Mouse (Mus musculus) kidney, postnatal 0 days (tissue): Measurements from ENCODE around the gene Tln2. TPM values are rescaled to one million over a fixed set of nuclear protein-coding genes. Genes with fewer than 3 reads are reported as not detected.
A peak's percentile ranks its signal among the peaks of the same experiment; 100 is the strongest.

Experiments used
- ATAC-seq: fragments of 200-750 bp; cut with Nextera tagmentation; replicated peaks from 2 replicates; pipeline ENCODE4 v1.8.0; 2017; ENCODE audit warnings: low read depth, moderate number of reproducible peaks, moderate TSS enrichment, moderate library complexity; ENCODE audit not compliant: low FRiP score
- DNase-seq: peaks from one replicate; pipeline ENCODE4 v3.0.0-alpha.2; 2016; ENCODE audit warnings: low spot score
- H3K27ac ChIP-seq: fragments of 300-500 bp; sonication (generic); 2 replicates; pipeline ENCODE4 v1.5.1; 2014; ENCODE audit warnings: mild to moderate bottlenecking
- H3K27me3 ChIP-seq: fragments of 300-500 bp; sonication (generic); 2 replicates; pipeline ENCODE4 v1.6.1; 2014; ENCODE audit warnings: low read length, mixed read lengths; ENCODE audit not compliant: insufficient read depth
- H3K36me3 ChIP-seq: fragments of 300-500 bp; sonication (generic); 2 replicates; pipeline ENCODE4 v1.6.1; 2014; ENCODE audit warnings: low read length, mixed read lengths; ENCODE audit not compliant: insufficient read depth
- H3K4me1 ChIP-seq: fragments of 300-500 bp; sonication (generic); replicated peaks from 2 replicates; pipeline ENCODE4 v1.6.1; 2014; ENCODE audit warnings: antibody characterized with exemption, low read length, mixed read lengths; ENCODE audit not compliant: insufficient read depth
- H3K4me2 ChIP-seq: fragments of 300-500 bp; sonication (generic); 2 replicates; pipeline ENCODE4 v1.6.1; 2014; ENCODE audit warnings: mild to moderate bottlenecking, low read length, moderate library complexity, mixed read lengths
- H3K4me3 ChIP-seq: fragments of 300-500 bp; sonication (generic); replicated peaks from 2 replicates; pipeline ENCODE4 v1.5.1; 2014; ENCODE audit warnings: low read depth, low read length
- H3K9ac ChIP-seq: fragments of 300-500 bp; sonication (generic); 2 replicates; pipeline ENCODE4 v1.6.1; 2014; ENCODE audit warnings: low read depth, low read length
- H3K9me3 ChIP-seq: fragments of 300-500 bp; sonication (generic); replicated peaks from 2 replicates; pipeline ENCODE4 v1.6.1; 2016; ENCODE audit warnings: low read length, inconsistent platforms, mixed read lengths
- CTCF ChIP-seq: IDR thresholded peaks from 2 replicates; pipeline ENCODE4 v1.5.1; 2016; ENCODE audit warnings: antibody characterized with exemption, low read depth, mild to moderate bottlenecking, moderate library complexity
- WGBS: fragments of 180-500 bp; shearing (Covaris S2); extraction: QIAGEN DNeasy Blood & Tissue Kit; methylation state at CpG from one replicate; pipeline ENCODE4 v1.1.7; 2014; 5-methylcytosine and 5-hydroxymethylcytosine counted together
- polyA plus RNA-seq: library from polyadenylated mRNA; unstranded; fragments of >200 nt; fragmentation: Nextera tagmentation; extraction: Ambion mirVana; gene quantifications from 2 replicates; pipeline ENCODE4 v1.2.1, GENCODE M21; 2015

Tln2 gene
- polyA plus RNA-seq, 1 experiment from 2014 or later: 24.8 TPM

GRCm38 (mm10) chr9:67368078-67368477 is 191.4 kb downstream of the Tln2 start:
- Histone ChIP-seq H3K9ac (no peak overlapping the region), H3K9me3 (no peaks in the 10 kb centered on the region), H3K4me1 (no peaks in the 10 kb centered on the region), H3K4me2 (no peak overlapping the region), H3K27ac (no peak overlapping the region), H3K4me3 (no peak overlapping the region), H3K36me3 (no peaks in the 10 kb centered on the region), H3K27me3 (no peaks in the 10 kb centered on the region)
- no peak for ATAC-seq
- no peak for TF ChIP-seq CTCF
- no peak for DNase-seq
- WGBS: 91% methylated on average over 3 of the region's 3 CpGs

DNA sequence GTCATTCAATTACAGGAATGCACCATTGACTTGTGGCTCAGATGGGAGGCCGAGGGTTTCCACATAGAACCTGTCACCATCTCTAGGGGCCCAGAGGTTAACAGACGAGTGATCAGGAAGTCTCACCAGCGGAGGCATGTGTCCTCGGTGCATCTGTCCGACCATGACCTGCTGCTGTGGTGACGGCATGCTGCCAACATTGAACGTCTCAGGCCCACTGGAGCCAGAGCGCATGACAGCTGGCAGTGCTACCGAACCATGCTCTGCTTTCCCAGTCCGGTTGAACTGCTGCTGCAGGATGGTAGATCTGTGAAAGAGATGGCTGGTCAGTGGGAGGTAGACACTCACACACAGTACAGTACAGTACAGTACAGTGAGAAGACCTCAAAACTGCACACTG is 197.0 kb downstream of the Tln2 start:
- no peaks in the 10 kb centered on the region for H3K4me1 ChIP-seq
- 80% methylated on average over 10 of the region's 10 CpGs for WGBS
- TF ChIP-seq CTCF: no peak
- H3K9me3 ChIP-seq: no peaks in the 10 kb centered on the region
- H3K27me3 ChIP-seq: no peaks in the 10 kb centered on the region
- no peak overlapping the region for H3K4me3 ChIP-seq
- H3K4me2 ChIP-seq: no peak overlapping the region
- no peak overlapping the region for H3K9ac ChIP-seq
- no peak for ATAC-seq
- H3K36me3 ChIP-seq: no peaks in the 10 kb centered on the region
- DNase-seq: no peak
- H3K27ac ChIP-seq: no peak overlapping the region

DNA sequence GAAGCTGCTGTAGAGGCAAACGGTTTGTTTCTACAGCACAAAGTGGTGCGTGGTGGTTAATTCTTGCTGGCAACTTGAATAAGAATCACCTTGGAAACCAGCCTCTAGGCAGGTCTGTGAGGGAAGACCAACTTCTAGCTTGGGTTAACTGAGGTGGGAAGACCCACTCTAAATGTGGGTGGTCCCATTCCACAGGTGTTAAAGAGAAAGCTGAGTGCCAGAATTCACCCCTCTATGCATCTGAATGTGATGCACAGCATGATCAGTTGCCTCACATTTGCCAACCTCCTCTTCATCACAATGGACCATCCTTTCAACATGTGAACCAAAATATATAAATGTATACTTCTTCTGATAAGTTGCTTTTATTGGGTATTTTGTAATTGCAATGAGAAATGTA is 197.4 kb downstream of the Tln2 start:
- no peaks in the 10 kb centered on the region for H3K27me3 ChIP-seq
- no peak overlapping the region for H3K27ac ChIP-seq
- no peak for ATAC-seq
- H3K36me3 ChIP-seq: 0 out of 2 replicates have a peak, but pooled peaks cover 4% of the 10 kb centered on the region
- no peak overlapping the region for H3K4me2 ChIP-seq
- 79% methylated on average over 2 of the region's 2 CpGs for WGBS
- no peaks in the 10 kb centered on the region for H3K4me1 ChIP-seq
- H3K4me3 ChIP-seq: no peak overlapping the region
- no peak overlapping the region for H3K9ac ChIP-seq
- H3K9me3 ChIP-seq: no peaks in the 10 kb centered on the region
- no peak for DNase-seq
- no peak for TF ChIP-seq CTCF

DNA sequence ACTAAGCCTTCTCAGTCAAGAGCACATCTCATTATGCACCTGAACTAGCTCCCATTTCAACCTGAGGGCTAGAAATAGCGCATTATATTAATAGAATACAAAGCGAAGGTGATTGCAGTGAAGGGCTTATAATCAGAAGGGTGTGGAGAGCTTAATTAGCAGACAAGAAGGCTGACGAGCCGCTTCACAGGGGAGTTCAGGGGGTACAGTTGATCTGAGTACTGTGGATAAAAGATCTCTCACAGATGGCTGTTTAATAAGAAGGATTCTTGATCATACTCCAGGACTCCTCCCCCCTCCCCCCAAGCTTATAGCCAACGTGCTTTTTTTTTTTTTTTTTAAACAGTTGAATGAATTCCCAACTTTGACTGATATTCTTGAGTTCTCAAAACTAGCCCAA is 198.0 kb downstream of the Tln2 start:
- Histone ChIP-seq H3K27me3 (no peaks in the 10 kb centered on the region), H3K4me1 (no peaks in the 10 kb centered on the region), H3K9ac (no peak overlapping the region), H3K4me3 (no peak overlapping the region), H3K36me3 (0 out of 2 replicates have a peak, but pooled peaks cover 4% of the 10 kb centered on the region), H3K9me3 (no peaks in the 10 kb centered on the region), H3K4me2 (no peak overlapping the region), H3K27ac (no peak overlapping the region)
- ATAC-seq (no peak), DNase-seq (no peak)
- TF ChIP-seq CTCF: no peak
- WGBS: 79% methylated on average over 5 of the region's 5 CpGs

- Histone ChIP-seq H3K27ac (no peak overlapping the region), H3K9ac (no peak overlapping the region), H3K4me1 (no peaks in the 10 kb centered on the region), H3K9me3 (no peaks in the 10 kb centered on the region), H3K36me3 (0 out of 2 replicates have a peak, but pooled peaks cover 4% of the 10 kb centered on the region), H3K4me2 (no peak overlapping the region), H3K27me3 (no peaks in the 10 kb centered on the region), H3K4me3 (no peak overlapping the region)
- ATAC-seq (no peak), DNase-seq (no peak)
- no peak for TF ChIP-seq CTCF
- 87% methylated on average over 14 of the region's 14 CpGs for WGBS
Observed at GRCm38 (mm10) chr9:67354356-67354755, 205.1 kb downstream of the Tln2 start.

GRCm38 (mm10) chr9:67353365-67353764 is 206.1 kb downstream of the Tln2 start:
- H3K27ac ChIP-seq: no peak overlapping the region
- H3K9ac ChIP-seq: no peak overlapping the region
- H3K9me3 ChIP-seq: no peaks in the 10 kb centered on the region
- H3K27me3 ChIP-seq: no peaks in the 10 kb centered on the region
- DNase-seq (no peak), ATAC-seq (no peak)
- H3K4me1 ChIP-seq: no peaks in the 10 kb centered on the region
- H3K4me2 ChIP-seq: no peak overlapping the region
- no peak for TF ChIP-seq CTCF
- 75% methylated on average over 7 of the region's 7 CpGs for WGBS
- 0 out of 2 replicates have a peak, but pooled peaks cover 4% of the 10 kb centered on the region for H3K36me3 ChIP-seq
- H3K4me3 ChIP-seq: no peak overlapping the region

GRCm38 (mm10) chr9:67348983-67349382 is 210.5 kb downstream of the Tln2 start:
- 0 out of 2 replicates have a peak, but pooled peaks cover 1% of the 10 kb centered on the region for H3K36me3 ChIP-seq
- DNase-seq (peak; percentile 23), ATAC-seq (no peak)
- H3K9ac ChIP-seq: no peak overlapping the region
- H3K4me1 ChIP-seq: no peaks in the 10 kb centered on the region
- no peak overlapping the region for H3K4me3 ChIP-seq
- H3K27me3 ChIP-seq: no peaks in the 10 kb centered on the region
- H3K27ac ChIP-seq: no peak overlapping the region
- TF ChIP-seq CTCF: peak; percentile 49; the same call in 1 of the 2 replicates
- no peak overlapping the region for H3K4me2 ChIP-seq
- 80% methylated on average over 7 of the region's 7 CpGs for WGBS
- no peaks in the 10 kb centered on the region for H3K9me3 ChIP-seq
